Mouse (Mus musculus) lung, postnatal 0 days (tissue): ENCODE results near the gene Mboat7. TPM values are rescaled to one million over a fixed set of nuclear protein-coding genes. Genes with fewer than 3 reads are reported as not detected.
"Not testable (repeated sequence)": the region's sequence is repeated elsewhere in the genome, so short reads cannot be mapped to it uniquely, and the experiment has no call there.

Experiments
- ATAC-seq: fragments of 200-750 bp; cut with Nextera tagmentation; 2 replicates; pipeline ENCODE4 v1.8.0; 2017; ENCODE audit warnings: moderate library complexity
- DNase-seq: peaks from one replicate; pipeline ENCODE4 v3.0.0-alpha.2; 2016; ENCODE audit warnings: low spot score
- H3K27ac ChIP-seq: fragments of 300-500 bp; sonication (generic); 2 replicates; pipeline ENCODE4 v1.5.1; 2014; ENCODE audit warnings: antibody characterized with exemption, mild to moderate bottlenecking, low read length, mixed read lengths
- H3K27me3 ChIP-seq: fragments of 300-500 bp; sonication (generic); replicated peaks from 2 replicates; pipeline ENCODE4 v1.6.1; 2014; ENCODE audit warnings: low read length, mixed read lengths; ENCODE audit not compliant: insufficient read depth
- H3K36me3 ChIP-seq: fragments of 300-500 bp; sonication (generic); 2 replicates; pipeline ENCODE4 v1.6.1; 2014; ENCODE audit warnings: low read length, mixed read lengths; ENCODE audit not compliant: insufficient read depth
- H3K4me1 ChIP-seq: fragments of 300-500 bp; sonication (generic); 2 replicates; pipeline ENCODE4 v1.6.1; 2014; ENCODE audit warnings: antibody characterized with exemption, low read depth, low read length, mixed read lengths; ENCODE audit not compliant: insufficient read depth
- H3K4me2 ChIP-seq: fragments of 300-500 bp; sonication (generic); replicated peaks from 2 replicates; pipeline ENCODE4 v1.6.1; 2014; ENCODE audit warnings: low read depth, mild to moderate bottlenecking, low read length, moderate library complexity, mixed read lengths
- H3K4me3 ChIP-seq: fragments of 300-500 bp; sonication (generic); 2 replicates; pipeline ENCODE4 v1.5.1; 2014; ENCODE audit warnings: low read depth, low read length
- H3K9ac ChIP-seq: fragments of 300-500 bp; sonication (generic); replicated peaks from 2 replicates; pipeline ENCODE4 v1.6.1; 2014; ENCODE audit warnings: low read depth, mild to moderate bottlenecking
- H3K9me3 ChIP-seq: fragments of 300-500 bp; sonication (generic); 2 replicates; pipeline ENCODE4 v1.6.1; 2016; ENCODE audit warnings: low read length, mixed read lengths
- CTCF ChIP-seq: IDR thresholded peaks from 2 replicates; pipeline ENCODE4 v1.5.1; 2016; ENCODE audit warnings: antibody characterized with exemption, mild to moderate bottlenecking
- EP300 ChIP-seq: IDR thresholded peaks from 2 replicates; pipeline ENCODE4 v1.6.1; 2016; ENCODE audit warnings: antibody characterized with exemption, mild to moderate bottlenecking, control low read depth
- WGBS: fragments of 180-500 bp; shearing (Covaris S2); extraction: QIAGEN DNeasy Blood & Tissue Kit; methylation state at CpG from one replicate; pipeline ENCODE4 v1.1.7; 2014; 5-methylcytosine and 5-hydroxymethylcytosine counted together
- polyA plus RNA-seq: library from polyadenylated mRNA; unstranded; fragments of >200 nt; fragmentation: Nextera tagmentation; extraction: Ambion mirVana; gene quantifications from 2 replicates; pipeline ENCODE4 v1.2.1, GENCODE M21; 2015

The Mboat7 gene
- polyA plus RNA-seq, 1 experiment from 2014 or later, result 39.1 TPM

- Histone ChIP-seq H3K4me1 (peaks cover 10% of the 10 kb centered on the region; the same call in 1 of the 2 replicates), H3K9me3 (no peaks in the 10 kb centered on the region), H3K27me3 (no peaks in the 10 kb centered on the region), H3K9ac (no peak overlapping the region), H3K4me3 (no peak overlapping the region), H3K4me2 (no peak overlapping the region), H3K27ac (no peak overlapping the region), H3K36me3 (peaks cover 9% of the 10 kb centered on the region; the same call in 1 of the 2 replicates)
- ATAC-seq (no peak), DNase-seq (no peak)
- no peak for TF ChIP-seq EP300
- TF ChIP-seq CTCF, result no peak
- 53% methylated on average over 1 of the region's 1 CpGs for WGBS
These were observed 15.7 kb upstream of the Mboat7 start for GRCm38 (mm10) chr7:3709000-3709399.

- not testable (repeated sequence) for ATAC-seq, H3K9me3 ChIP-seq, H3K36me3 ChIP-seq, DNase-seq, H3K4me2 ChIP-seq, H3K9ac ChIP-seq, H3K4me3 ChIP-seq, H3K27ac ChIP-seq, H3K27me3 ChIP-seq
- H3K4me1 ChIP-seq, result peaks cover 11% of the 10 kb centered on the region; the same call in 1 of the 2 replicates
- 35% methylated on average over 5 of the region's 5 CpGs for WGBS
These were observed 15.2 kb upstream of the Mboat7 start for GRCm38 (mm10) chr7:3708447-3708980.

- no peak for TF ChIP-seq EP300
- no peak for TF ChIP-seq CTCF
- ATAC-seq (no peak), DNase-seq (no peak)
- Histone ChIP-seq H3K27ac (no peak overlapping the region), H3K36me3 (peaks cover 9% of the 10 kb centered on the region; the same call in 1 of the 2 replicates), H3K9ac (no peak overlapping the region), H3K9me3 (no peaks in the 10 kb centered on the region), H3K27me3 (no peaks in the 10 kb centered on the region), H3K4me3 (no peak overlapping the region), H3K4me2 (no peak overlapping the region), H3K4me1 (peaks cover 13% of the 10 kb centered on the region; the same call in 1 of the 2 replicates)
- 44% methylated on average over 7 of the region's 7 CpGs for WGBS
These were observed 14.5 kb upstream of the Mboat7 start for GRCm38 (mm10) chr7:3707568-3708413.

- Histone ChIP-seq H3K9ac (no peak overlapping the region), H3K27ac (no peak overlapping the region), H3K4me2 (no peak overlapping the region), H3K27me3 (no peaks in the 10 kb centered on the region), H3K9me3 (no peaks in the 10 kb centered on the region), H3K4me3 (no peak overlapping the region), H3K36me3 (peaks cover 9% of the 10 kb centered on the region; the same call in 1 of the 2 replicates), H3K4me1 (peaks cover 13% of the 10 kb centered on the region; the same call in 1 of the 2 replicates)
- WGBS, result 36% methylated on average over 4 of the region's 4 CpGs
- DNase-seq (peak; percentile 69), ATAC-seq (no peak)
- TF ChIP-seq EP300 (no peak), CTCF (no peak)
These were observed 13.7 kb upstream of the Mboat7 start for GRCm38 (mm10) chr7:3707027-3707426.

GRCm38 (mm10) chr7:3706343-3706934 is 13.1 kb upstream of the Mboat7 start:
- DNase-seq (no peak), ATAC-seq (no peak)
- Histone ChIP-seq H3K4me2 (peak overlapping the region; percentile 88; the same call in 1 of the 2 replicates), H3K36me3 (peaks cover 9% of the 10 kb centered on the region; the same call in 1 of the 2 replicates), H3K9me3 (no peaks in the 10 kb centered on the region), H3K27ac (no peak overlapping the region), H3K9ac (no peak overlapping the region), H3K27me3 (no peaks in the 10 kb centered on the region), H3K4me1 (peaks cover 13% of the 10 kb centered on the region; the same call in 1 of the 2 replicates), H3K4me3 (0 out of 2 replicates have a peak overlapping the region, but pooled peaks have one; percentile 8)
- TF ChIP-seq EP300 (no peak), CTCF (no peak)
- 40% methylated on average over 11 of the region's 11 CpGs for WGBS

GRCm38 (mm10) chr7:3705911-3706310 is 12.6 kb upstream of the Mboat7 start:
- no peaks in the 10 kb centered on the region for H3K27me3 ChIP-seq
- H3K4me1 ChIP-seq, result peaks cover 13% of the 10 kb centered on the region; the same call in 1 of the 2 replicates
- no peak overlapping the region for H3K9ac ChIP-seq
- no peaks in the 10 kb centered on the region for H3K9me3 ChIP-seq
- peaks cover 9% of the 10 kb centered on the region; the same call in 1 of the 2 replicates for H3K36me3 ChIP-seq
- peak overlapping the region; percentile 88 for H3K4me2 ChIP-seq
- WGBS, result 24% methylated on average over 6 of the region's 6 CpGs
- TF ChIP-seq CTCF, result no peak
- H3K4me3 ChIP-seq, result 0 out of 2 replicates have a peak overlapping the region, but pooled peaks have one; percentile 8
- ATAC-seq (no peak), DNase-seq (no peak)
- no peak overlapping the region for H3K27ac ChIP-seq

- not testable (repeated sequence) for H3K36me3 ChIP-seq, ATAC-seq, H3K27me3 ChIP-seq, H3K27ac ChIP-seq, H3K9me3 ChIP-seq
- Histone ChIP-seq H3K4me1 (peaks cover 13% of the 10 kb centered on the region; the same call in 1 of the 2 replicates), H3K4me2 (peak overlapping the region; percentile 88), H3K9ac (peak overlapping the region; percentile 45), H3K4me3 (peak overlapping the region; percentile 66)
- peak; percentile 14 for DNase-seq
- WGBS, result 2% methylated on average over 5 of the region's 7 CpGs
These were observed 12.1 kb upstream of the Mboat7 start for GRCm38 (mm10) chr7:3705461-3705860.
